Mouse (Mus musculus) forebrain, embryonic 10.5 days (tissue): ENCODE measurements around the gene Prom1. TPM values are rescaled to one million over a fixed set of nuclear protein-coding genes. Genes with fewer than 3 reads are reported as not detected.

Experiments used
- DNase-seq: peaks from one replicate; pipeline ENCODE4 v3.0.0-alpha.2; 2017; ENCODE audit warnings: low spot score; ENCODE audit errors: extremely low spot score
- H3K27ac ChIP-seq: fragments of 300-500 bp; sonication (generic); 2 replicates; pipeline ENCODE4 v1.5.1; 2016; ENCODE audit warnings: mild to moderate bottlenecking
- H3K27me3 ChIP-seq: fragments of 300-500 bp; sonication (generic); 2 replicates; pipeline ENCODE4 v1.6.1; 2016; ENCODE audit warnings: mild to moderate bottlenecking; ENCODE audit not compliant: poor library complexity, severe bottlenecking
- H3K36me3 ChIP-seq: fragments of 300-500 bp; sonication (generic); replicated peaks from 2 replicates; pipeline ENCODE4 v1.6.1; 2016; ENCODE audit warnings: mild to moderate bottlenecking, moderate library complexity
- H3K4me1 ChIP-seq: fragments of 300-500 bp; sonication (generic); 2 replicates; pipeline ENCODE4 v1.6.1; 2016
- H3K4me3 ChIP-seq: fragments of 300-500 bp; sonication (generic); 2 replicates; pipeline ENCODE4 v1.5.1; 2016; ENCODE audit warnings: mild to moderate bottlenecking, moderate library complexity
- H3K9me3 ChIP-seq: fragments of 300-500 bp; sonication (generic); 2 replicates; pipeline ENCODE4 v1.6.1; 2016; ENCODE audit warnings: mild to moderate bottlenecking, moderate library complexity
- WGBS: fragments of 180-500 bp; shearing (Covaris S2); methylation state at CpG from one replicate; pipeline ENCODE4 v1.1.7; 2016; 5-methylcytosine and 5-hydroxymethylcytosine counted together
- polyA plus RNA-seq: library from polyadenylated mRNA; unstranded; fragments of >200 nt; fragmentation: Nextera tagmentation; extraction: Ambion mirVana; gene quantifications from 2 replicates; pipeline ENCODE4 v1.2.1, GENCODE M21; 2016

Gene Prom1
- polyA plus RNA-seq, 1 experiment from 2014 or later: 130 TPM

GRCm38 (mm10) chr5:44073634-44074033, 28.2 kb downstream of the Prom1 start:
- H3K27ac ChIP-seq: no peak overlapping the region
- no peaks in the 10 kb centered on the region for H3K9me3 ChIP-seq
- H3K27me3 ChIP-seq: no peaks in the 10 kb centered on the region
- 88% methylated on average over 3 of the region's 3 CpGs for WGBS
- peaks cover 45% of the 10 kb centered on the region for H3K36me3 ChIP-seq
- DNase-seq: no peak
- H3K4me3 ChIP-seq: no peak overlapping the region
- H3K4me1 ChIP-seq: peaks cover 11% of the 10 kb centered on the region; the same call in 1 of the 2 replicates

GRCm38 (mm10) chr5:44070529-44071133, 31.2 kb downstream of the Prom1 start:
- no peak overlapping the region for H3K4me3 ChIP-seq
- no peaks in the 10 kb centered on the region for H3K9me3 ChIP-seq
- 96% methylated on average over 7 of the region's 7 CpGs for whole genome bisulfite sequencing
- DNase-seq: no peak
- peaks cover 11% of the 10 kb centered on the region; the same call in 1 of the 2 replicates for H3K4me1 ChIP-seq
- no peaks in the 10 kb centered on the region for H3K27me3 ChIP-seq
- H3K36me3 ChIP-seq: peaks cover 49% of the 10 kb centered on the region
- no peak overlapping the region for H3K27ac ChIP-seq

- Histone ChIP-seq H3K36me3 (peaks cover 93% of the 10 kb centered on the region), H3K27ac (no peak overlapping the region), H3K4me1 (peaks cover under 1% of the 10 kb centered on the region), H3K27me3 (no peaks in the 10 kb centered on the region), H3K9me3 (no peaks in the 10 kb centered on the region), H3K4me3 (no peak overlapping the region)
- no peak for DNase-seq
- WGBS: 95% methylated on average over 3 of the region's 3 CpGs
Measured at GRCm38 (mm10) chr5:44058258-44058657, 43.6 kb downstream of the Prom1 start.

GRCm38 (mm10) chr5:44050213-44050612, 51.6 kb downstream of the Prom1 start:
- Histone ChIP-seq H3K4me3 (no peak overlapping the region), H3K27me3 (no peaks in the 10 kb centered on the region), H3K27ac (no peak overlapping the region), H3K9me3 (no peaks in the 10 kb centered on the region), H3K36me3 (peaks cover 73% of the 10 kb centered on the region), H3K4me1 (peaks cover 9% of the 10 kb centered on the region)
- no peak for DNase-seq
- WGBS: 78% methylated on average over 8 of the region's 8 CpGs

GRCm38 (mm10) chr5:44049395-44049976, 52.3 kb downstream of the Prom1 start:
- Histone ChIP-seq H3K27ac (no peak overlapping the region), H3K4me3 (no peak overlapping the region), H3K36me3 (peaks cover 73% of the 10 kb centered on the region), H3K9me3 (no peaks in the 10 kb centered on the region), H3K4me1 (peaks cover 9% of the 10 kb centered on the region), H3K27me3 (no peaks in the 10 kb centered on the region)
- no peak for DNase-seq
- WGBS: 78% methylated on average over 6 of the region's 6 CpGs

- Histone ChIP-seq H3K36me3 (peaks cover 71% of the 10 kb centered on the region), H3K4me3 (no peak overlapping the region), H3K4me1 (peaks cover 9% of the 10 kb centered on the region), H3K27ac (no peak overlapping the region), H3K27me3 (no peaks in the 10 kb centered on the region), H3K9me3 (no peaks in the 10 kb centered on the region)
- DNase-seq: no peak
- WGBS: 60% methylated on average over 5 of the region's 5 CpGs
Measured at GRCm38 (mm10) chr5:44048568-44049363, 53.1 kb downstream of the Prom1 start.

- WGBS: 44% methylated on average over 1 of the region's 1 CpGs
- peaks cover 85% of the 10 kb centered on the region for H3K36me3 ChIP-seq
- DNase-seq: no peak
Measured at GRCm38 (mm10) chr5:44041725-44042124, 60.1 kb downstream of the Prom1 start.

GRCm38 (mm10) chr5:44041056-44041455, 60.8 kb downstream of the Prom1 start:
- Histone ChIP-seq H3K36me3 (peaks cover 85% of the 10 kb centered on the region), H3K4me3 (no peak overlapping the region)
- WGBS: 89% methylated on average over 3 of the region's 3 CpGs

More at GRCm38 (mm10) chr5:44041725-44042124, 60.1 kb downstream of the Prom1 start:
- no peaks in the 10 kb centered on the region for H3K9me3 ChIP-seq
- H3K4me3 ChIP-seq: no peak overlapping the region
- no peaks in the 10 kb centered on the region for H3K4me1 ChIP-seq
- no peak overlapping the region for H3K27ac ChIP-seq
- no peaks in the 10 kb centered on the region for H3K27me3 ChIP-seq

GRCm38 (mm10) chr5:43998295-43998989, 103.4 kb downstream of the Prom1 start:
- H3K27ac ChIP-seq: no peak overlapping the region
- 93% methylated on average over 9 of the region's 9 CpGs for WGBS
- H3K9me3 ChIP-seq: no peaks in the 10 kb centered on the region
- no peak overlapping the region for H3K4me3 ChIP-seq
- DNase-seq: no peak
- peaks cover 89% of the 10 kb centered on the region for H3K36me3 ChIP-seq
- no peaks in the 10 kb centered on the region for H3K4me1 ChIP-seq
- no peaks in the 10 kb centered on the region for H3K27me3 ChIP-seq

More at GRCm38 (mm10) chr5:44041056-44041455, 60.8 kb downstream of the Prom1 start:
- Histone ChIP-seq H3K27ac (no peak overlapping the region), H3K9me3 (no peaks in the 10 kb centered on the region), H3K27me3 (no peaks in the 10 kb centered on the region), H3K4me1 (no peaks in the 10 kb centered on the region)
- no peak for DNase-seq

GRCm38 (mm10) chr5:43997626-43998025, 104.2 kb downstream of the Prom1 start:
- no peaks in the 10 kb centered on the region for H3K9me3 ChIP-seq
- H3K36me3 ChIP-seq: peaks cover 86% of the 10 kb centered on the region
- no peaks in the 10 kb centered on the region for H3K4me1 ChIP-seq
- no peak for DNase-seq
- H3K27me3 ChIP-seq: no peaks in the 10 kb centered on the region
- no peak overlapping the region for H3K27ac ChIP-seq
- 94% methylated on average over 8 of the region's 8 CpGs for WGBS
- no peak overlapping the region for H3K4me3 ChIP-seq

- Histone ChIP-seq H3K4me1 (no peaks in the 10 kb centered on the region), H3K27me3 (no peaks in the 10 kb centered on the region), H3K27ac (no peak overlapping the region), H3K36me3 (peaks cover 71% of the 10 kb centered on the region), H3K9me3 (no peaks in the 10 kb centered on the region), H3K4me3 (no peak overlapping the region)
- no peak for DNase-seq
- whole genome bisulfite sequencing: 89% methylated on average over 4 of the region's 4 CpGs
Measured at GRCm38 (mm10) chr5:43996162-43996561, 105.7 kb downstream of the Prom1 start.

GRCm38 (mm10) chr5:43994981-43995380, 106.9 kb downstream of the Prom1 start:
- Histone ChIP-seq H3K36me3 (peaks cover 59% of the 10 kb centered on the region), H3K4me1 (no peaks in the 10 kb centered on the region), H3K27me3 (no peaks in the 10 kb centered on the region), H3K9me3 (no peaks in the 10 kb centered on the region), H3K4me3 (no peak overlapping the region), H3K27ac (no peak overlapping the region)
- no peak for DNase-seq
- WGBS: 90% methylated on average over 2 of the region's 2 CpGs
